Mouse (Mus musculus) cerebellum, adult 11 months (tissue): ENCODE results near the gene Olfr190.
"Not testable (repeated sequence)": the region's sequence is repeated elsewhere in the genome, so short reads cannot be mapped to it uniquely, and the experiment has no call there.

Source experiments
- DNase-seq: peaks from one replicate; pipeline ENCODE4 v3.0.0; 2022

Olfr190 gene

DNA sequence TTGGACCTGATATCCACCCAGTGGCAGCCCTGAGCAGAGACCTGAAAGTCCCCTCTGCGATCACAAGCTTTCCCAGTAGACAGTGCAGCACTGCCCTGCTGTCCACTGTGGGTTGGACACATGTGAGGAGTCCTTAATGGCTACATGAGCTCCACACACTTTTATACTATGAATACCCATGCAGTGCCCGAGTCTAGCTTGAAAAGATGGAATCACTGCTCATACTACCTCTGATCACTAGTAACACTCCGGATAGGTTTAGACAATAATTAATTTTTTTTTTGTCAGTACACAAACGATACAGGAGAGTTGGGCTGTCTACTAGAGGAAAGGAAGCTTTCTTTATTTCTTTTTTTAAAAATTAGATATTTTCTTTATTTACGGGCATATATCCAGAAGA lies at the start of gene Olfr190:
Gene Olfr190 (minus strand): TSS at position 101 of the 400 bp plus-strand sequence.
- no peak for DNase-seq

DNA sequence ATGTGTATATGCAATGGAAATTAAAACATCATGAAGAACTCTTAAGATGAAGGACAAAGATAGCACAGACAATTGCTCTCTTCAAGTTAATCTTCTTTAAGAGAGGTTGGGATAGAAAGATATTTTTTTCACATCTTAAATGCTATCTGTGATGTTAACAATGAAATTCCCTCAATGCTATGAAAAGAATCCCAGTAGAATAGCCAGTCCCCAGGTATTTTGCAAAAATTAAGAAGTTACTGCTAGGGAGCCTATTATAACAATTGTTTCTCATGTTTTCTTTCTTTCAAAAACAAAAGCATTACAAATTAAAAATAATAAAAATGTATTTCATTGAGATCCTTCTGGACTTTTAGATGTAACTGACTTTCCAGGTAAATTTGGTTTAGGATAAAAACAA lies 43.2 kb upstream of the Olfr190 start, which contains the start of gene Olfr194:
Gene Olfr194 (minus strand): TSS at position 101 of the 400 bp plus-strand sequence.
- no peak for DNase-seq

- no peak for DNase-seq
These were observed 34.0 kb upstream of the Olfr190 start, which contains the start of gene Olfr193 for GRCm38 (mm10) chr16:59111781-59112180. Olfr193 (minus strand) TSS chr16:59111881.

GRCm38 (mm10) chr16:59108522-59108921 lies 30.7 kb upstream of the Olfr190 start:
- DNase-seq: not testable (repeated sequence)

GRCm38 (mm10) chr16:59105312-59105711 lies 27.5 kb upstream of the Olfr190 start:
- DNase-seq: no peak

DNA sequence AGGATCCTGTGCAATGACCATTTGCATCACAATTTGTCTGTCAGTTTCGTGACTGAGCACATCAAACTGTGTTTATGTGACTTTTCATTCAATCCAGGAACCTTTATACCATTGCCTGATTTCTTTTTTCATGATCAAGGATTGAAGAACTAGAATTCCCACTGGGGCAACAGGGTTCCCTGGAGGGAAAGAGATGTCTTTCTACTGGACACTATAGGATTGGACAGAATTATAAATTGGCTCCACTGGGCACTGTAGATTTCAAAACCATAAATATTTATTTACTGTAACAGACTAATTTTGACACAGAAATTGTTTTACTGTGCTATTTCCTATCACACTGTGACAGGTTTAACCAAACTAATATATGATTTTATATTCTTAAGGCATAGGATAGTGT lies 11.9 kb upstream of the Olfr190 start, which contains the start of gene Olfr191:
Gene Olfr191 (minus strand): TSS at position 101 of the 400 bp plus-strand sequence.
- DNase-seq: not testable (repeated sequence)

DNA sequence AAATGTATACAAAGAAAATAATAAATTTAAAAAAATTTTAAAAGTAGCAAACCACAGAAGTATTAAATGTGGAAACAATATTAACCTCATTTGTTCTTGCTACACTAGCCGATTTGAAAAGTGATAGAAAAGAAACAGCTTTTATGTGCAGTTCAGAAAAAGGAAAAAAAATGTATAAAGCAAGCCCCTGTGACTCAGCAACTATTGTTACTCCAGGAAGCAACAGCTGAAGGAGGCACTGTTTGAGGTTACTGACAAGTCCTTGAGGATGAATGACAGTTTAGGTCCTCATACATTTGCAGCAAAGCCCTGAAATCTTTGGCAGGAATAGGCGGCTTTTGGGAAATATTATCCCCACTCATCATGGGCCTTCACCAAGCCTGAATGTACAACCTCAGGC lies 3.3 kb upstream of the Olfr190 start:
- DNase-seq: not testable (repeated sequence)

DNA sequence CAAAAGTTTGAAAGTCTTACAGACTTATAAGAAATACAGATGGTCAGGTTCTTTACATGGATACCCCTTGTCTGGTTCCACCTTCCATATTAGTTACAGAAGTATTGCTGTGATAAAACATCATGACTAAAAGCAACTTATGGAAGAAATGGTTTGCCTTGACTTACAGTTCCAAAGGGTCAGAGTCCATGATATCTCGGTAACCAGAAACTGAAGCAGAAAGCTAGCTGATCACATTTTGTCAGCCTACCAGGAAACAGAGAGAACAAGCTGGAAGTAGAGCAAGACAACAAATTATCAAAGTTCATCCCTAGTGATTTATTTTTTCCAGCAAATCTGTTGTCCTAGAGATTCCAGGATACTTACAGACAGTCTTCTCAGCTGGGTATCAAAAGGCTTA lies 4.3 kb downstream of the Olfr190 start:
- DNase-seq: no peak

- no peak for DNase-seq
These were observed 6.0 kb downstream of the Olfr190 start for GRCm38 (mm10) chr16:59071755-59072154.

DNA sequence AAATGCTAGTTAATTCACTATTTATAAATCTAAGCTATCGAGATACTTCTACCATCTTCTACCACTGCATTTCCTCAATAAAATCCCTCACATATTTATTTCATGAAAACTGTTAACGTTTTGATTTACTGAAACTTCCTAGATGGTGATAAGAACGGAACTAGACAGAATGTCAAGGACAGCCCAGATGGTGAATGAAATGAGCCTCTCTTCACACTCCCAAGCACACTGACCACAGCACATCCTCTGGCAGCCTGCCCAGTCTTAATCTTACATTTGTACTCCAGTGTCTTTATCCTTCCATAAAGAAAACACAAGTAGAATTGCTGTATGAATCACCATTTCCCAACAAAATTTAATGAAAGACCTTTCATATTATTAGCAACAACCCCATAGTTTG lies 15.4 kb downstream of the Olfr190 start:
- not testable (repeated sequence) for DNase-seq

- DNase-seq: not testable (repeated sequence)
These were observed 28.5 kb downstream of the Olfr190 start for GRCm38 (mm10) chr16:59049286-59049685.

- DNase-seq: no peak
These were observed 28.9 kb downstream of the Olfr190 start for GRCm38 (mm10) chr16:59048860-59049259.

GRCm38 (mm10) chr16:59047579-59047978 lies 30.2 kb downstream of the Olfr190 start:
- no peak for DNase-seq

GRCm38 (mm10) chr16:59045835-59046234 lies 32.0 kb downstream of the Olfr190 start:
- DNase-seq: no peak

- no peak for DNase-seq
These were observed 38.1 kb downstream of the Olfr190 start, which contains the start of gene Olfr187 for GRCm38 (mm10) chr16:59039710-59040109. Olfr187 (minus strand) TSS chr16:59039767.

- no peak for DNase-seq
These were observed 47.6 kb downstream of the Olfr190 start, which contains the start of gene Olfr186 for GRCm38 (mm10) chr16:59030191-59030590. Olfr186 (minus strand) TSS chr16:59030291.
